Mouse (Mus musculus) liver, embryonic 15.5 days (tissue): ENCODE measurements around the gene BC052040. TPM values are rescaled to one million over a fixed set of nuclear protein-coding genes. Genes with fewer than 3 reads are reported as not detected.

ENCODE experiments used
- ATAC-seq: fragments of 200-750 bp; cut with Nextera tagmentation; 2 replicates; pipeline ENCODE4 v1.8.0; 2017; ENCODE audit warnings: moderate number of reproducible peaks, mild to moderate bottlenecking, moderate library complexity; ENCODE audit not compliant: insufficient read depth
- H3K27ac ChIP-seq: fragments of 300-500 bp; sonication (generic); replicated peaks from 2 replicates; pipeline ENCODE4 v1.5.1; 2015; ENCODE audit warnings: mild to moderate bottlenecking, inconsistent platforms
- H3K27me3 ChIP-seq: fragments of 300-500 bp; sonication (generic); 2 replicates; pipeline ENCODE4 v1.6.1; 2015; ENCODE audit warnings: mild to moderate bottlenecking, inconsistent platforms
- H3K36me3 ChIP-seq: fragments of 300-500 bp; sonication (generic); replicated peaks from 2 replicates; pipeline ENCODE4 v1.6.1; 2015; ENCODE audit warnings: moderate library complexity, mild to moderate bottlenecking, inconsistent platforms
- H3K4me1 ChIP-seq: fragments of 300-500 bp; sonication (generic); replicated peaks from 2 replicates; pipeline ENCODE4 v1.6.1; 2015; ENCODE audit warnings: inconsistent platforms
- H3K4me2 ChIP-seq: fragments of 300-500 bp; sonication (generic); 2 replicates; pipeline ENCODE4 v1.6.1; 2015; ENCODE audit warnings: moderate library complexity, mild to moderate bottlenecking, inconsistent platforms
- H3K4me3 ChIP-seq: fragments of 300-500 bp; sonication (generic); replicated peaks from 2 replicates; pipeline ENCODE4 v1.5.1; 2015; ENCODE audit warnings: mild to moderate bottlenecking, inconsistent platforms
- H3K9ac ChIP-seq: fragments of 300-500 bp; sonication (generic); 2 replicates; pipeline ENCODE4 v1.6.1; 2015; ENCODE audit warnings: moderate library complexity, mild to moderate bottlenecking, inconsistent platforms
- H3K9me3 ChIP-seq: fragments of 300-500 bp; sonication (generic); replicated peaks from 2 replicates; pipeline ENCODE4 v1.6.1; 2016; ENCODE audit warnings: inconsistent platforms
- WGBS: fragments of 180-500 bp; shearing (Covaris S2); methylation state at CpG from one replicate; pipeline ENCODE4 v1.1.7; 2015; ENCODE audit warnings: mixed read lengths; ENCODE audit not compliant: insufficient replicate concordance; 5-methylcytosine and 5-hydroxymethylcytosine counted together
- polyA plus RNA-seq: library from polyadenylated mRNA; unstranded; fragments of >200 nt; fragmentation: Nextera tagmentation; extraction: Ambion mirVana; gene quantifications from 2 replicates; pipeline ENCODE4 v1.2.1, GENCODE M21; 2015

Gene BC052040
- polyA plus RNA-seq, 1 experiment from 2014 or later = 7.9 TPM

DNA sequence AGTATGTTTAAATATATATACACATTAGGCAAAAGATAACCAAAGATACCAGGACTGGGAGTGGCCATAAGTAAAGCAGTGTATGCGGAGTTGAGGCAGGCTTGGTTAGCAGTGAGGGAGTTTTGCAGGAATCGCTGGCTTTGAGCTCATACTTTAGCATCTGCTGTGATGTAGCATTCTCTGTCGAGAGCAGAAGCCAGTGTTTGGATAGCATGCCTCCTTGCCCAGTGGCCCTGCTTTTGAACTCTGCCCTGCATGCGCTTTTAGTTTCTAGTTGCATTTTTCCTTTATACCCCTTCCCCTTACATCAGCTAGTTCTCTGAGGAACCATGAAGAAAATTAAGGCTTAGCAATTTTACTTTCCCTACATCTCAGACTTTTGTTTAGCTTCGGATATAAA, 136.0 kb downstream of the BC052040 start:
- H3K4me2 ChIP-seq = no peak overlapping the region
- H3K9me3 ChIP-seq = no peaks in the 10 kb centered on the region
- no peaks in the 10 kb centered on the region for H3K4me1 ChIP-seq
- H3K27ac ChIP-seq = no peak overlapping the region
- no peak overlapping the region for H3K4me3 ChIP-seq
- H3K27me3 ChIP-seq = no peaks in the 10 kb centered on the region
- H3K36me3 ChIP-seq = peaks cover 3% of the 10 kb centered on the region; the same call in 1 of the 2 replicates
- WGBS = 58% methylated on average over 5 of the region's 5 CpGs
- no peak for ATAC-seq
- no peak overlapping the region for H3K9ac ChIP-seq

DNA sequence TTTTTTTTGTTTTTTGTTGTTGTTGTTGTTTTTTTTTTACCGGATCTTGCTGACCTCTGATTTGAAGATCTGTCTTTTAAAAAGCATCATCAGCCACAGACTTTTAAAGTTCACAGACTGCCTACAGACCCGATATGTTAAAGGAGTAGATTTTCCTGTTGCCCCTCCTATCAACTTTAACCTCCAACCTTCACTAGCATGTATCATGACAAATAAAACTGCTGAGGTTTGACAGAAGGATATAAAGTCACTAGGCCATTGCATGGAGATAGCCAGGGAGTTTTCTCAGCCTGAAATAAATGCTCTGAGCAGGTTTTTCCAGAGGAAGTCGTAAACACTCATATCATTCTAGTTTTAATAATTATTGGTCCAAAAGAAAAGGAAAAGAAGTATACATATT, 136.5 kb downstream of the BC052040 start:
- no peaks in the 10 kb centered on the region for H3K9me3 ChIP-seq
- no peak overlapping the region for H3K4me2 ChIP-seq
- no peak for ATAC-seq
- no peaks in the 10 kb centered on the region for H3K4me1 ChIP-seq
- WGBS = 76% methylated on average over 3 of the region's 3 CpGs
- H3K4me3 ChIP-seq = no peak overlapping the region
- no peak overlapping the region for H3K9ac ChIP-seq
- H3K27me3 ChIP-seq = no peaks in the 10 kb centered on the region
- no peak overlapping the region for H3K27ac ChIP-seq
- peaks cover 3% of the 10 kb centered on the region; the same call in 1 of the 2 replicates for H3K36me3 ChIP-seq

DNA sequence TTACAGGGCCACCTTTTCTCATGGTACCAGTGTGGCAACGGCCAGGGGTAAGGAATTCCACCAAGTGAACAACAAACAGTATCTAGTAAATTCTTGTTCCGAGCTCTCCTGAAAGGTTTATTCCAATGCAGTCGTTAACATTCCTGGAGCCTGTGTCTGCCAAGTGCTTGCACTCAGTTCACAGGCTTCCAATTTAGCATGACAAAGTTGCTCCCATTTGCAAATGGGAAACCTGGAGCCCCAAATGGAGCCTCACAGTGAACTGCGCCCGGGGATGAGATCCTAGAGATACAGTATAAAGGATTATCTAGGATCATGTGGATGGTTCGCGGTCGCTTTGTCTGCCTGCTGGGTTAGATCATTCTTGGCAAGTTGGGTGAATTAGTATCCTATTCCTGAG, 141.9 kb downstream of the BC052040 start:
- Histone ChIP-seq H3K4me3 (no peak overlapping the region), H3K27ac (no peak overlapping the region), H3K27me3 (no peaks in the 10 kb centered on the region), H3K36me3 (peaks cover 7% of the 10 kb centered on the region; the same call in 1 of the 2 replicates), H3K9me3 (no peaks in the 10 kb centered on the region), H3K9ac (no peak overlapping the region), H3K4me2 (no peak overlapping the region), H3K4me1 (no peaks in the 10 kb centered on the region)
- no peak for ATAC-seq
- 59% methylated on average over 8 of the region's 8 CpGs for WGBS

DNA sequence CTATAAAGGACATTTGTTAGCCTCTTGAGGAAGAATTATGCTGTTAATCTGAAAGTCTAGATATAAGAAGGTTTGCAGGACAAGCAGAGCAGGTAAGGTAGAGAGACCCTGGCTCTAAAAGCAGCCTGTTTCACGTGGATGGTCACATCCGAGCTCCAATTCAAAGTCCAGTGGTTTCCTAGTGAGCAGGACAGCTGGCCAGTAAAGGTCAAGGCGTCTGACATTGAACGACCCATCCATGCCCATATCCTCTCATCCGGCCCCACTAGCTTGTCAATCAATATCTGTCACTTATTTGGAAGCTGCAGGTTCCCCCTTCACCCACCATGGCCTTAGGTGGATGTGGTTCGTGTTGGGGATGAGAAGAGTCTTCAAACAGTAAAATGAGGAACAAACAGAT, 142.7 kb downstream of the BC052040 start:
- Histone ChIP-seq H3K4me1 (no peaks in the 10 kb centered on the region), H3K4me2 (no peak overlapping the region), H3K9me3 (no peaks in the 10 kb centered on the region), H3K27ac (no peak overlapping the region), H3K27me3 (no peaks in the 10 kb centered on the region), H3K9ac (no peak overlapping the region), H3K36me3 (peaks cover 7% of the 10 kb centered on the region; the same call in 1 of the 2 replicates), H3K4me3 (no peak overlapping the region)
- 52% methylated on average over 6 of the region's 6 CpGs for WGBS
- ATAC-seq = no peak

DNA sequence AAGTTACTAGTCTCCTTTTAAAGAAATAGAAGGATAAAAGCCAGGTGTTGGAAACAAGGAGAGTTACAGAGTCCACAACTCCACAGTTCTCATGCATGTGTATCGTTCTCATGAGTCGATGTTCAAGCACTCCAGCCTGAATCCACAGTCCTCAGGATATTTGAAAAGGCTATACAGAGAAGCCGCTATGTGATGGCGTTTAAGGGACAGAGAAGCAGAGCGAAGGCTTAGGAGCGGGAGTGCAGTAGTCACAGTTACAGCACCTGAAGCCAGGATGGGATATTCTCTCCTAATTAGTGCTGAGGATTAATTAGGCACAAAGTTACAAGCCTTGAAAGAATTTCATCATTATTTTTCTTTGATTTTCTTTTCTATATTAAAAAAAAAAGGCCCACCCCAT, 143.2 kb downstream of the BC052040 start:
- Histone ChIP-seq H3K4me2 (no peak overlapping the region), H3K4me1 (no peaks in the 10 kb centered on the region), H3K36me3 (peaks cover 5% of the 10 kb centered on the region; the same call in 1 of the 2 replicates), H3K27me3 (no peaks in the 10 kb centered on the region), H3K9me3 (no peaks in the 10 kb centered on the region), H3K4me3 (no peak overlapping the region), H3K9ac (no peak overlapping the region), H3K27ac (no peak overlapping the region)
- WGBS = 87% methylated on average over 6 of the region's 6 CpGs
- no peak for ATAC-seq

DNA sequence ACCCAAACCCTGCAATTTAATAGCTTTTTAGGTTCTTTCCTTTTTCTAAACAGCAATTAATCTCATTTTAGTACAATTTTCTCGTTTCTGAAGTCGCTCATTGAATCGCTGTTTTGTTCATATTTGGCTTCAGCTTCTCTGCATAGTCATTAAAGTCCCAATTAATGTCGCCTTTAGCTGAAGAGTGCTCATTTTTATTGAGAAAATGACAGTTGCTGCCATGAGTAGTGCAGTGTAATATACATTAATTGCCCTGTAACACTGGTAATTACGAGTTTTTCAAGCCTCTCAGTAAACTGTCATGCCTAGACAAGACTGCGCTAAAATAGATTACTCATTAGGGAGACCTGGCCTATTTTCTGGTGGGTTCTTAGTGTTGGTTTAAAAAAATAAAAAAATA, 144.0 kb downstream of the BC052040 start:
- 75% methylated on average over 6 of the region's 6 CpGs for WGBS
- no peak for ATAC-seq
- H3K4me3 ChIP-seq = no peak overlapping the region
- H3K4me2 ChIP-seq = no peak overlapping the region
- H3K36me3 ChIP-seq = 0 out of 2 replicates have a peak, but pooled peaks cover 5% of the 10 kb centered on the region
- no peak overlapping the region for H3K9ac ChIP-seq
- H3K27me3 ChIP-seq = no peaks in the 10 kb centered on the region
- no peak overlapping the region for H3K27ac ChIP-seq
- no peaks in the 10 kb centered on the region for H3K4me1 ChIP-seq
- no peaks in the 10 kb centered on the region for H3K9me3 ChIP-seq

DNA sequence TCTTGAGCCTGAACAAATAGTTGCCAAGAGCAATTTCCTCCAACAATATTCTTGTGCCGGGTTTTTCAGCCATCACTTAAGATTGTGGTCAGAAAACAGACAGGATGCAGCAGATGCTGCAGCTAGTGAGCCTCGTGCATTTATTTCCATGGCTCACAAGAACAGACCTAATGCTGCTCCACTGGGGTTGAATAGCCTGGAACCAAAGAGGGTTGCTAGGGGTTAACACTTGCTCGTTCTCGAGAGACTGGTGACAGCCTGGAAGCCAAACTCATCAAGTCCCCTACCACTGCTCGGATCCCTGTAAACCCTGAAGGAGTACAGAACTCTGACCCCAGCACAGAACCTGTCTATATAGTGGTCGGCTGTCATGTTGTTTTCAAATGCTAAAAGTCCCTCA, 144.4 kb downstream of the BC052040 start:
- Histone ChIP-seq H3K27ac (no peak overlapping the region), H3K4me1 (no peaks in the 10 kb centered on the region), H3K36me3 (0 out of 2 replicates have a peak, but pooled peaks cover 5% of the 10 kb centered on the region), H3K9me3 (no peaks in the 10 kb centered on the region), H3K4me3 (no peak overlapping the region), H3K9ac (no peak overlapping the region), H3K4me2 (no peak overlapping the region), H3K27me3 (no peaks in the 10 kb centered on the region)
- 64% methylated on average over 6 of the region's 6 CpGs for WGBS
- no peak for ATAC-seq

DNA sequence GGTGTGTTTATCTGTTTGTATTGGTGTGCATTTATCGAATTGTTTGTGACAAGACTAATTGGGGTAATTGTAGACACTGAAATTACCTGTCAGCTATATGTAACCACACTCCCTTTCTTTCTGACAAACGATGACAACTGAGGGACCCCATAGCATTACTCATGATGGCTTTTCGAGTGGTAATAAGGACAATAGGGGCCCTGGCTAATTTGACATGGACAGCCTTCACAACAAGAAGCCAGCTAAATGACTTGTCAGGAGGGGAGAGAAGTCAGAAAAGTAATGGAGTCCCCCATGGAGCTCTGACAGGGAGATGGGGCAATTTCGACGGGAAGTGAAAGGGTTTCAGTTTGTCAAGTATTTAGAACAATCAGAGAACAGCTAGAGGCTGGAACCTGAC, 145.3 kb downstream of the BC052040 start:
- H3K9me3 ChIP-seq = no peaks in the 10 kb centered on the region
- 0 out of 2 replicates have a peak, but pooled peaks cover 5% of the 10 kb centered on the region for H3K36me3 ChIP-seq
- no peaks in the 10 kb centered on the region for H3K27me3 ChIP-seq
- no peak overlapping the region for H3K4me2 ChIP-seq
- H3K4me1 ChIP-seq = no peaks in the 10 kb centered on the region
- ATAC-seq = no peak
- 72% methylated on average over 5 of the region's 5 CpGs for WGBS
- H3K4me3 ChIP-seq = no peak overlapping the region
- no peak overlapping the region for H3K27ac ChIP-seq
- H3K9ac ChIP-seq = no peak overlapping the region

DNA sequence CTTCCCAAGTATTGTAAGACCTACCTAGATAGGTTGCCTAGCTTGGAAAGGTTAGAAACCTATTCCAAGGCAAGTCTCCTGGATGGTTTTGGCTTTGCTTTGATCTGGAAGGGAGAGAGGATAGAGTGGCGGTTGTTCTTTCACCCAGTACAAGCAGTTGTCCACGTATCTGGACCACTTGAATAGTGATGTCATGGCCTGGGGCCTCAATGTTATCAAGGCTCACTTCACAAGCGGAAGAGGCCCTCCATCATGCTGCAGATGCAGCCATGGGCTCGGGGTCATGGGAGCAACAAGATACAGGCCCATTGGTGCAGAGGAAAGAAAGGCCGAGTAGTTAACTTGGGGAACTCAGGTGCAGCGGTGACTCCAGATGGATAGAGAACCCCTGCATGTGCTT, 147.1 kb downstream of the BC052040 start:
- Histone ChIP-seq H3K27me3 (no peaks in the 10 kb centered on the region), H3K4me1 (no peaks in the 10 kb centered on the region), H3K36me3 (0 out of 2 replicates have a peak, but pooled peaks cover 5% of the 10 kb centered on the region), H3K9me3 (no peaks in the 10 kb centered on the region), H3K27ac (no peak overlapping the region), H3K4me2 (no peak overlapping the region), H3K9ac (no peak overlapping the region), H3K4me3 (no peak overlapping the region)
- ATAC-seq = no peak
- WGBS = 77% methylated on average over 6 of the region's 6 CpGs

DNA sequence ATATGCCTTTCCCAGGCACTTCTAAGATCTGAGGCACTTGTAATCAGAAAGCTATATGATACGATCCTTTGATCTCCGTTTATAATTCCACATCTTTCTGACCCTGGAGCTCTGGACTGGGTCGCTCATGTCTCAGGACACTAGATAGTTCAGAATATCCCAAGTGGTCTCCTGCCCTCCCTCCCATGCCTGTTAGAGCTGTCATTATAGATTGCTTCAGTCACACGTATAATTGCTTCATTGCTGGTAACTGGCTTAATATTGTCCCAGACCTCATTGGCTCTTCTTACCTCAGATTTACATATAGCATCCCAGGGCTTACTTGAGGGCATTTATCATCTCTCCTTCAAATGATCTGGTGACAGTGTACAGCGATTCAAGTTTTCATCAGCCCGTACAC, 149.0 kb downstream of the BC052040 start:
- Histone ChIP-seq H3K4me2 (no peak overlapping the region), H3K4me1 (no peaks in the 10 kb centered on the region), H3K9me3 (no peaks in the 10 kb centered on the region), H3K9ac (no peak overlapping the region), H3K27me3 (no peaks in the 10 kb centered on the region), H3K4me3 (no peak overlapping the region), H3K27ac (no peak overlapping the region), H3K36me3 (0 out of 2 replicates have a peak, but pooled peaks cover 7% of the 10 kb centered on the region)
- WGBS = 79% methylated on average over 6 of the region's 6 CpGs
- ATAC-seq = no peak

DNA sequence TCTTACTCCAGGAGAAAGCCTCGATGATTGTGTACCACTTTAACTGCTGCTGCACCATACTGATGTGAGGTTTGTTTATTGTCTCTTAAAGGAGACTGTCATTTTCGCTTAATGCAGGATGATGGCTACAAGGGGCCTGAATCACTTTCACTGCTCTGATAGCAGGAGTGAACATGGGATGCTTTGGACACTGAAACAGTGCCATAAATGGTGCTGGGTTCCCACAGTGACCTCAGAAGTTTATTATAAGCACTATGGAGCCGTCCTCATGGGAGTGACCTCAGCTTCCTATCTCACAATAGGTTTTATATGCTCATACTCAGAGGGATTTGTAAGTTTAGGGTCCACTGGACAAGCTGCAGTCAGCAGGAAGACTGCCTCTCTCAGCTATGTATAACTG, 149.7 kb downstream of the BC052040 start:
- Histone ChIP-seq H3K9me3 (no peaks in the 10 kb centered on the region), H3K9ac (no peak overlapping the region), H3K27me3 (no peaks in the 10 kb centered on the region), H3K4me3 (no peak overlapping the region), H3K36me3 (0 out of 2 replicates have a peak, but pooled peaks cover 7% of the 10 kb centered on the region), H3K27ac (no peak overlapping the region), H3K4me1 (no peaks in the 10 kb centered on the region), H3K4me2 (no peak overlapping the region)
- WGBS = 57% methylated on average over 3 of the region's 3 CpGs
- no peak for ATAC-seq

DNA sequence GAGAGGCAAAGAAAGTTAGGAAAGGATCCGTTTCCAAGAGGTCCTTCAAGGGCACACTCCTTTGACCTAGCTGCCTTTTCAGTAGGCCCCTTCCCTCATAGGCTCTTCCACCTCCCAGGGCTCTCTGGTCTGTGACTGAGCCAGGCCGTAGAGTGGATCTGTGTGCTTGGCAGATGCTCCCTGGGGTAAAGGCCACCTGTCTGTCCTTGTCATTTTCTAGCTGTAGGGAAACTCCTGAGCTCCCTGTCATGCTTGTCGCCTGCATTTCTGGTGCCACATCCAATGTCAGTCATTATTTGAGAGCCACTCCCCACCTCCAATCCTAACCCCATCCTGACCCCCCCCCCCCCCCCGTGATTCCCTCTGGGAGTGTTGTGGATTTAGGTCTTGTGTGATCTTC, 151.1 kb downstream of the BC052040 start:
- Histone ChIP-seq H3K4me3 (no peak overlapping the region), H3K9ac (no peak overlapping the region), H3K4me1 (no peaks in the 10 kb centered on the region), H3K4me2 (no peak overlapping the region), H3K27me3 (no peaks in the 10 kb centered on the region), H3K27ac (no peak overlapping the region), H3K9me3 (no peaks in the 10 kb centered on the region), H3K36me3 (0 out of 2 replicates have a peak, but pooled peaks cover 7% of the 10 kb centered on the region)
- ATAC-seq = no peak
- WGBS = 66% methylated on average over 4 of the region's 4 CpGs
